11 mouse cellular contexts compared by ENCODE assay signal in the genomic region with DNA sequence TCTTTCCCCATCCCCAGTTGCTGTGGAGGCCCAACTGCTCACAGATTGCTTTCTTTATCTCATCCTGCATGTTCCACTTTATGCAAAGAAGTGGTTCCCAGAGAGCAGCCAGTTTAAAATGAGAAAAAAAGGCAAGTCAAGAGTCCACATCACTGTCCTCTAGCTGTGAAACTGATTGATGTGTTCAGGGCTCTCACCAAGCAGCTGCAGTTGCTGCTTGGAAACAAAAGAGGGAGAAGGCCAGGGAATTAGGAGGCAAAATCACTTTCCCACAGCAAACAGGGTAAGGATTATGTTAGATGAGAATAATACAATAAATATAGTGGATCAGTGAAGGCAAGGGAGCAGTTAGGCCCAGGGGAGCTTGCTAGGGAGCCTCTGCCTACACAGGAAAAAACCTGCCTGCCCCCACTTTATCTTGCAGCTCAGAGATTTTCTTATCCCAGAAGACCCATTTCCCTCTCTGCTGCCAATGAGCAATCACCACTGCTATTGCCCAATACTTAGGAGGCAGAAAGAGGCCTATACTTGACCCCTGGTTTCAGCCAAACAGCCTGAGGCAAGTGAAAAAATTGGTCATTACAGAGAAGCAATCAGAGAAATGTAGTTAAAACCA.
DNase-seq lines count a peak whose midpoint lies in the region; ATAC-seq and TF ChIP-seq lines count a peak whose summit lies in the region.
"Had no signal": no experiment of that assay in that cellular context is flagged by ENCODE, and none has a peak within 500 bp of the region (broad histone marks: within the 10 kb centered on the region; RNA-seq: fewer than 3 reads in every experiment).

No protein-coding gene starts in this region.

- no peak overlapping the region for H3K4me2 ChIP-seq in forebrain, embryonic 14.5 days (ENCODE audit: low read length)
- no peak overlapping the region for H3K4me2 ChIP-seq in forebrain, embryonic 13.5 days
- no peak overlapping the region for H3K4me2 ChIP-seq in hindbrain, embryonic 11.5 days (replicated peaks; ENCODE audit: low read depth, low read length)

- H3K4me3 ChIP-seq in forebrain, embryonic 14.5 days (ENCODE audit: low read depth, low read length), result no peak overlapping the region
- no peak overlapping the region for H3K4me3 ChIP-seq in forebrain, embryonic 13.5 days
- H3K4me3 ChIP-seq in hindbrain, embryonic 11.5 days (ENCODE audit: low read depth, low read length), result no peak overlapping the region
- no peak overlapping the region for H3K4me3 ChIP-seq in left cerebral cortex, adult 2 months
- H3K4me3 ChIP-seq: heart, embryonic 10.5 days had no signal

- no peak overlapping the region for H3K27ac ChIP-seq in forebrain, embryonic 14.5 days (ENCODE audit: low read depth, low read length)
- no peak overlapping the region for H3K27ac ChIP-seq in forebrain, embryonic 13.5 days
- H3K27ac ChIP-seq in hindbrain, embryonic 11.5 days (ENCODE audit: low read depth, low read length), result peak overlapping the region; percentile 33; the same call in 1 of the 2 replicates
- no peak overlapping the region for H3K27ac ChIP-seq in left cerebral cortex, adult 2 months
- H3K27ac ChIP-seq: heart, embryonic 10.5 days had no signal

- intact Hi-C loops in left cerebral cortex, adult 2 months (cut with DNase I), result no loop called here

- H3K27me3 ChIP-seq in forebrain, embryonic 14.5 days (replicated peaks; ENCODE audit: control insufficient read depth, insufficient read depth, low read length), result no peaks in the 10 kb centered on the region
- H3K27me3 ChIP-seq in forebrain, embryonic 13.5 days, result no peaks in the 10 kb centered on the region
- H3K27me3 ChIP-seq in hindbrain, embryonic 11.5 days (ENCODE audit: control insufficient read depth, insufficient read depth, low read length), result no peaks in the 10 kb centered on the region

- no peaks in the 10 kb centered on the region for H3K9me3 ChIP-seq in forebrain, embryonic 14.5 days (replicated peaks; ENCODE audit: control insufficient read depth, low read length)
- H3K9me3 ChIP-seq in forebrain, embryonic 13.5 days (replicated peaks), result no peaks in the 10 kb centered on the region
- no peaks in the 10 kb centered on the region for H3K9me3 ChIP-seq in hindbrain, embryonic 11.5 days (ENCODE audit: control insufficient read depth, low read length)
- H3K9me3 ChIP-seq: heart, embryonic 10.5 days had no signal

- H3K9ac ChIP-seq in forebrain, embryonic 14.5 days (ENCODE audit: low read length), result no peak overlapping the region
- H3K9ac ChIP-seq in forebrain, embryonic 13.5 days, result no peak overlapping the region
- H3K9ac ChIP-seq in hindbrain, embryonic 11.5 days (ENCODE audit: low read depth, low read length), result no peak overlapping the region

- ATAC-seq in forebrain, embryonic 14.5 days, result no peak
- no peak for ATAC-seq in forebrain, embryonic 13.5 days
- ATAC-seq in hindbrain, embryonic 11.5 days (ENCODE audit: low FRiP score), result peak; percentile 81

- no peak for TF ChIP-seq CTCF in left cerebral cortex, adult 2 months (IDR thresholded peaks at IDR 0.05)

- H3K36me3 ChIP-seq in forebrain, embryonic 14.5 days (ENCODE audit: control insufficient read depth, insufficient read depth, low read length), result no peaks in the 10 kb centered on the region
- H3K36me3 ChIP-seq in forebrain, embryonic 13.5 days (ENCODE audit: poor library complexity, severe bottlenecking), result no peaks in the 10 kb centered on the region
- H3K36me3 ChIP-seq in hindbrain, embryonic 11.5 days (ENCODE audit: control insufficient read depth, insufficient read depth, low read length), result no peaks in the 10 kb centered on the region
- H3K36me3 ChIP-seq: heart, embryonic 10.5 days had no signal

- H3K4me1 ChIP-seq in forebrain, embryonic 14.5 days (ENCODE audit: control insufficient read depth, insufficient read depth, low read length), result no peaks in the 10 kb centered on the region
- no peaks in the 10 kb centered on the region for H3K4me1 ChIP-seq in forebrain, embryonic 13.5 days
- no peaks in the 10 kb centered on the region for H3K4me1 ChIP-seq in hindbrain, embryonic 11.5 days (replicated peaks; ENCODE audit: control insufficient read depth, insufficient read depth, low read length)
- H3K4me1 ChIP-seq: heart, embryonic 10.5 days had no signal

- peak; percentile 6 for DNase-seq in forebrain, embryonic 14.5 days (ENCODE audit: low spot score)
- peak; percentile 23 for DNase-seq in NIH3T3 (ENCODE audit: low read depth)
- peak; percentile 11 for DNase-seq in hindbrain, embryonic 11.5 days (ENCODE audit: low spot score)
- DNase-seq in neural tube, embryonic 10.5 days (ENCODE audit: extremely low spot score, low spot score), result peak; percentile 16
- DNase-seq in left cerebral cortex, adult 2 months (ENCODE audit: extremely low spot score in 1 of 2, low spot score in 2 of 2), result no peak
- DNase-seq in spleen, postnatal 36 days (ENCODE audit: low spot score in 2 of 2), result no peak
- DNase-seq in kidney, adult 9 months, result no peak
- DNase-seq: kidney, postnatal 25 days; lung, postnatal 10 days had no signal

Comparison
In these comparisons a context has a peak if more than half of its experiments do, and no peak if none do; other contexts are left out.
1. DNase-seq: peak in forebrain, embryonic 14.5 days (single experiment), NIH3T3 (single experiment), hindbrain, embryonic 11.5 days (single experiment) and neural tube, embryonic 10.5 days (single experiment); none in left cerebral cortex, adult 2 months (0 of 2), spleen, postnatal 36 days (0 of 2) and kidney, adult 9 months (single experiment).